Mouse (Mus musculus) small intestine, adult 2 months (tissue): ENCODE measurements around the gene Unc5cl. TPM values are rescaled to one million over a fixed set of nuclear protein-coding genes. Genes with fewer than 3 reads are reported as not detected.

Experiments
- H3K27ac ChIP-seq: fragments of 200-500 bp; 2 replicates; pipeline ENCODE4 v1.5.1; 2012; ENCODE audit warnings: low read depth, low read length, control low read depth, inconsistent platforms; ENCODE audit not compliant: insufficient read depth
- H3K27me3 ChIP-seq: fragments of 200-500 bp; 2 replicates; pipeline ENCODE4 v1.6.1; 2012; ENCODE audit warnings: mild to moderate bottlenecking, moderate library complexity, low read length, inconsistent platforms; ENCODE audit not compliant: control insufficient read depth, insufficient read depth
- H3K36me3 ChIP-seq: fragments of 200-500 bp; 2 replicates; pipeline ENCODE4 v1.6.1; 2012; ENCODE audit warnings: mild to moderate bottlenecking, low read length, control low read depth, inconsistent platforms; ENCODE audit not compliant: control insufficient read depth, insufficient read depth
- H3K4me1 ChIP-seq: fragments of 200-500 bp; 2 replicates; pipeline ENCODE4 v1.6.1; 2012; ENCODE audit warnings: low read length, inconsistent platforms, mixed read lengths; ENCODE audit not compliant: control insufficient read depth, insufficient read depth, insufficient read length
- H3K4me3 ChIP-seq: fragments of 200-500 bp; 2 replicates; pipeline ENCODE4 v1.5.1; 2012; ENCODE audit warnings: low read depth, mild to moderate bottlenecking, control low read depth, inconsistent platforms, low read length, moderate library complexity
- CTCF ChIP-seq: fragments of 200-500 bp; IDR thresholded peaks from 2 replicates; pipeline ENCODE4 v1.5.1; 2012; ENCODE audit warnings: low read depth, mild to moderate bottlenecking, control low read depth, inconsistent platforms, low read length, moderate library complexity, mixed read lengths; ENCODE audit not compliant: insufficient replicate concordance, insufficient read length; ENCODE audit errors: extremely low read depth
- POLR2A ChIP-seq: fragments of 200-500 bp; IDR thresholded peaks from 2 replicates; pipeline ENCODE4 v1.6.1; 2012; ENCODE audit warnings: low read depth, mild to moderate bottlenecking, control low read depth, inconsistent platforms, low read length, moderate library complexity
- WGBS: fragments of 180-500 bp; shearing (Covaris S2); methylation state at CpG from one replicate; pipeline ENCODE4 v1.1.7; 2018; 5-methylcytosine and 5-hydroxymethylcytosine counted together
- polyA plus RNA-seq: library from polyadenylated mRNA; depleted of rRNA; stranded (reverse); fragments of >200 nt; gene quantifications from 2 replicates; pipeline ENCODE4 v1.2.3, GENCODE M21; 2012

The Unc5cl gene
- polyA plus RNA-seq, 1 experiment = 52.1 TPM

DNA sequence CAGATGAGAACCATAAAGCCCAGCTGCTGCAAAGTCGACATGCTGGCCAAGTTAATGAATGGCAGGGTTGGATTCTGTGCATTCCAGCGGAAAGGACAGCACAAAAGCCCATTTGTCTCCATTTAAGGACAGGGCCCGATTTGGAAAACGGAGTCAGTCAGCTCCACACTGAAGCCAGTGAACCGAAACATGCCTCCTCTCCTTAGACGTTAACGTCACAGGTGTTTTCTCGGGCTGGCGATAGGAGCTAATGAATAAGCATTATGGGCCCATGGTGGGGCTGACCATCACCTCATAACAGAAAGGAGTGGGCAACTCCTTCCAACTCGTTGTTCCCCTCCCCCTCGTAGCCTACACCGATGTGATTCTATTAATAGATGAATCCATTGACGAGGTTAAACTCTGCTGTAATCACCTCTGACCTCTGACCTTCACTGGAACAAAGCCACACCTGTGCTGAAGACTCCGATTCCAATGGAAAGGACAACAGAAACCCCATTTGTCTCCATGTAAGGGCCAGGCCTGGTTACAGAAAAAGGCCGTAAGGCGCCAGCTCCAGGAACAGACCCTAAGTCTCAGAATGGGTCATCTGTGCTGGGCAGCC lies 11.1 kb upstream of the Unc5cl start:
- Histone ChIP-seq H3K36me3 (no peaks in the 10 kb centered on the region), H3K27ac (no peak overlapping the region), H3K4me1 (peaks cover 5% of the 10 kb centered on the region; the same call in 1 of the 2 replicates), H3K4me3 (no peak overlapping the region), H3K27me3 (no peaks in the 10 kb centered on the region)
- 80% methylated on average over 16 of the region's 16 CpGs for WGBS
- no peak for TF ChIP-seq CTCF
- TF ChIP-seq POLR2A = no peak

DNA sequence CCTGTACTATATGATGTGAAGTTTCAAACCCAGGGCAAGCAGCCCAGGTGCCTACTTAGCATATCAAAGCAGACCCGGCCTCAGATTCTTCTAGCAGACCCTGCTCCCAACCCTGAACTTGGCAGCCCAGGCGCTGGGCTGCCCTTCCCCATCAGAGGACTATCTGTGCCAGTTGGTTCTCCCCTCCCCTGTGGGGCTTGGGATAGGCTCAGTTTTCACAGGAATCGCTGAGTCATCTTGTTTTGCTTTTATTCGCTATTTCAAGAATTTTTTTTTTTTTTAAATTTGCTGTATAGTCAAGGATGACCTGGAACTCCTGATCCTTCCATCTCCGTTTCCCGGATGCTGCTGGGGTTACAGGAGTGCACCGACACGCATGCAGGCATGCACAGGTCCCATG lies 7.0 kb upstream of the Unc5cl start:
- Histone ChIP-seq H3K4me1 (peaks cover 9% of the 10 kb centered on the region), H3K27me3 (no peaks in the 10 kb centered on the region), H3K36me3 (no peaks in the 10 kb centered on the region), H3K4me3 (no peak overlapping the region), H3K27ac (no peak overlapping the region)
- no peak for TF ChIP-seq CTCF
- no peak for TF ChIP-seq POLR2A
- 79% methylated on average over 8 of the region's 8 CpGs for WGBS

DNA sequence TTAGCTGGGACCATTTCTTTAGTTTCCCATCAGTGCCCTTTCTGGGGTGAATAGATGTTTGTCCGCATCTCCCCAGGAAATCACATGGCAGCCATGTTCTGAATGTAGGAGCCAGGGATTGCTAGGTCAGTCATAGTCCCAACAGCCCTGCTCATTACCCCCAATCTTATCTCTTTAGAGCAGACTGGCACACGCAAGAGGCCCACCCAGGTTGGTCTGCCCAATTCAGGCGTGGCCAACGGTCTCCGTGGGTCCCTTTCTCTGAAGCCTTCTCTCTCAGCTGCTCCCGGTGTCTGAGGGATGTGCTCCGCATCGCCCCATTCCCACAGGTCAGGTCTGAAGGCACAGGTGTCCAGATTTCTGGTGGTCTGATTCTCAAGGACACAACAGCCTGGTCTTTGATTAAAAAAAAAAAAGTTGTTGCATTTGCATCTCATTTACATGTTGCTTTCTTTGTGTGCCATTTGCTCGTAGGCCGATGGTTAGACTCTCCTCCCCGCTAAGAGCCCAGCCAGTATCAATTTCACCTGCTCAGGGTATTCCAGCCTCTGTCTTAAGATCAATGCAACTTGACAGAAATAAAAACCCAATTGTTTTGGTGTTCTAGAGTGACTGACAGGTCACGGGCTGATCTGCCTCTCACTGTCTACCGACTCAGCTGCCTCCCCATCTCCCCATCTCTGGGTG lies 3.9 kb upstream of the Unc5cl start:
- no peaks in the 10 kb centered on the region for H3K36me3 ChIP-seq
- no peaks in the 10 kb centered on the region for H3K27me3 ChIP-seq
- H3K4me3 ChIP-seq = no peak overlapping the region
- no peak overlapping the region for H3K27ac ChIP-seq
- 68% methylated on average over 13 of the region's 13 CpGs for WGBS
- peaks cover 9% of the 10 kb centered on the region for H3K4me1 ChIP-seq
- TF ChIP-seq CTCF = no peak
- TF ChIP-seq POLR2A = no peak

DNA sequence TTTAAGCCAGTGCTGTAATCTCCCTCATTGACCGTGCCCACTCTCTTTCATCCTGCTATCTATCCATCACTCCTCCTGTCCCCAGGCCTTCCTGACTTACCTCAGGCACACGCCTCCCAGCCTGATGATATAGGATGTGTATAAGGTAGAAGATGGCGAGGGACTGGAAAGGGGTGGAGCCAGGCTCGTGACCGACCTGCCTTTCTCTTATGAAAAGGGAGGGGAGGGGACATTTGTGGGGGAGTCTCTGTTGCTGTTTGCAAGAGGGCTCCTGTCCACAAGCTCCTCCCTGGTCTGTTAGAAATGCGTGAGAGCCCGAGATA lies 3.4 kb upstream of the Unc5cl start, which contains the start of gene Tspo2:
Tspo2 (minus strand) TSS at position 170 of the 323 bp plus-strand sequence.
- WGBS = 78% methylated on average over 7 of the region's 7 CpGs
- Histone ChIP-seq H3K4me1 (peaks cover 9% of the 10 kb centered on the region), H3K4me3 (no peak within 1 kb of the TSS), H3K36me3 (no peaks in the 10 kb centered on the region), H3K27me3 (no peaks in the 10 kb centered on the region), H3K27ac (no peak within 1 kb of the TSS)
- TF ChIP-seq POLR2A = no peak
- TF ChIP-seq CTCF = no peak

DNA sequence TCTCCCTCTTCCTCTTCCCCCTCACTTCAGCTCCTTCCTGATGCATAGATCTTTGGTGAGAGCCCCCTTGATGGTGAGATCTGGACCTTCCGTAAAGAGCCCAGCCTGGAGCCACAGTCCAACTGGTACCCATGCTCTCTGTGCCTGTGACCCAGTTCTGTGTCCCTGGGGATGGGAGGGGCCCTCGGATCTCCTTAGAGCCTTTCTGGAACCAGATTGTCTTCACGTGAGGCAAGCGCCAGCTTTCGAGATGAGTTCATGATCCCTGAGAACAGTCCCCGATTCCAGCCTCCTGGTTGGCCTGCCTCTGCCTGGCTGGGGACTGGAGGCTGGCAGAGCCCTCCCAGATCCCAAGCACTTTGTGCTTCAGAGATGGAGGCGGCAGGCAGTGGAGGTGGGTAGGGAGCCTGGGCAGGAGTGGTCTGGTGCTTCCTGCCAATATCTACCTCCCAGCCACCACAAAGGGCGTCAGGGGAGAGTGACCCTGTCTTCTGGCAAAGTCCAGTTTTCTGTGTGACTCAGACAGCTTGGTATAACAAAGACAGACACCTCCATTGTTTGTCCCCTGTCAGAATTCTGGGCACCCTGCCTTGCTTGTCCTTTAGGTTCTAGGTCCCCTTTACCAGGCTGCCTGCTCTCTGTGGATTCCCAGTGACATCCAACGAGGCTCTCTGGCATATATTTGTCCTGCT lies 2.8 kb upstream of the Unc5cl start:
- Histone ChIP-seq H3K27me3 (no peaks in the 10 kb centered on the region), H3K36me3 (no peaks in the 10 kb centered on the region), H3K27ac (no peak overlapping the region), H3K4me1 (peaks cover 11% of the 10 kb centered on the region), H3K4me3 (no peak overlapping the region)
- TF ChIP-seq POLR2A (no peak), CTCF (no peak)
- 40% methylated on average over 9 of the region's 9 CpGs for WGBS

DNA sequence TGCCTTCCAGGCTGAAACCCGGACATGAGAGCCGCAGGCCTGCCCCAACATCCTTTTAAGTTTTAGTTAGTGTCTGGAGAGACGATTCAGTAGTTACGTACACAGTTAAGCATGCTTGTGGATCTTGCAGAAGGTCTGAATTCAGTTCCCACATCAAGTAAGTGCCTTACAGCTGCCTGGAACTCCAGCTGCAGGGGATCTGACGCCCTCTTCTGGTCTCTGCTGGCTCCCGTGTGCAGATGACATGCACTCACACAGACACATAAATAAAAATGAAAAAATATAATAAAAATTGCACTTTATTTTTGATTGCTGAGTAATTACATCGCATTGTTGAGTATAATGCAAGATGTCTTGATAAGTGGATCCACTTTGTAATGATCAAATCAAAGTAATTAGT lies 1.2 kb upstream of the Unc5cl start:
- no peaks in the 10 kb centered on the region for H3K36me3 ChIP-seq
- 62% methylated on average over 7 of the region's 7 CpGs for WGBS
- no peaks in the 10 kb centered on the region for H3K27me3 ChIP-seq
- H3K4me3 ChIP-seq = no peak overlapping the region
- TF ChIP-seq POLR2A = no peak
- TF ChIP-seq CTCF = peak; percentile 24; the same call in 1 of the 2 replicates
- no peak overlapping the region for H3K27ac ChIP-seq
- H3K4me1 ChIP-seq = peaks cover 17% of the 10 kb centered on the region

DNA sequence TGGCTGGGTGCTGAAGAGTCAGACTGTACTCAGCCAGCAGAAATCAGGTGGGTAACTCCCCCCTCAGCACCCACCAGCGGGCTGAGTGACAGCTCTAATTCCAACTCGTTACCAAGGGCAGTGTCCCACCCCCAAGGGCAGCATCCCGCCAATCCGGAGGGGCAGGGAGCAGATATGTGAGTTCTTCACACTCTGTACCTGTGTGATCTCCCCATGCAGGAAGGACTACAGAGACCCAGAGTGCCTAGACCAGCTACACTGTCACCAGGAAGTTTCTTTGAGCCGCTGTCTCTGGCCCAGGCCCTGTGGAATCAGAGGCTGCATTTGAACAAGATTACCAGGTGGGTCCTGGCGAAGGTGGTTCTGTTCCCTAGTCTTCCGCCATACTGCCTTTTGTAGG lies 511 bp upstream of the Unc5cl start:
- 27% methylated on average over 7 of the region's 7 CpGs for WGBS
- TF ChIP-seq POLR2A = no peak
- no peak for TF ChIP-seq CTCF
- Histone ChIP-seq H3K4me3 (peak overlapping the region; percentile 69), H3K27me3 (no peaks in the 10 kb centered on the region), H3K27ac (peak overlapping the region; percentile 87), H3K4me1 (peaks cover 23% of the 10 kb centered on the region), H3K36me3 (no peaks in the 10 kb centered on the region)
